Mouse (Mus musculus) olfactory bulb, adult 2 months (tissue): Measurements from ENCODE around the gene Mier2.

Experiments
- CTCF ChIP-seq: fragments of 200-500 bp; IDR thresholded peaks from 2 replicates; pipeline ENCODE4 v1.5.1; 2012; ENCODE audit warnings: low read depth, mild to moderate bottlenecking, low read length, moderate library complexity; ENCODE audit not compliant: insufficient read depth
- POLR2A ChIP-seq: fragments of 200-500 bp; IDR thresholded peaks from 2 replicates; pipeline ENCODE4 v1.6.1; 2012; ENCODE audit warnings: mild to moderate bottlenecking, low read depth, low read length, moderate library complexity; ENCODE audit not compliant: insufficient read depth

GRCm38 (mm10) chr10:79539701-79540495 is 15.1 kb downstream of the Mier2 start:
- TF ChIP-seq POLR2A = no peak
- no peak for TF ChIP-seq CTCF
